Mouse (Mus musculus): ENCODE data around the gene P2ry13. TPM values are rescaled to one million over a fixed set of nuclear protein-coding genes. Genes with fewer than 3 reads are reported as not detected.

Gene P2ry13
- polyA plus RNA-seq, 1 experiment = 1.6 TPM

GRCm38 (mm10) chr3:59194938-59195337 is 15.7 kb downstream of the P2ry13 start, which contains the start of gene Gpr87:
Gpr87 (minus strand) TSS chr3:59195104.
- DNase-seq (ENCODE audit: low read depth) = no peak
- TF ChIP-seq CTCF (IDR thresholded peaks at IDR 0.05; ENCODE audit: borderline replicate concordance, extremely low read depth, insufficient read depth, insufficient read length) = no peak
- no peak for TF ChIP-seq POLR2A (IDR thresholded peaks at IDR 0.05; ENCODE audit: borderline replicate concordance, extremely low read depth, insufficient read depth, insufficient read length, poor library complexity, severe bottlenecking)

GRCm38 (mm10) chr3:59194099-59194498 is 16.6 kb downstream of the P2ry13 start:
- no peak for DNase-seq (ENCODE audit: low read depth)
- no peak for TF ChIP-seq CTCF (IDR thresholded peaks at IDR 0.05; ENCODE audit: borderline replicate concordance, extremely low read depth, insufficient read depth, insufficient read length)
- no peak for TF ChIP-seq POLR2A (IDR thresholded peaks at IDR 0.05; ENCODE audit: borderline replicate concordance, extremely low read depth, insufficient read depth, insufficient read length, poor library complexity, severe bottlenecking)

GRCm38 (mm10) chr3:59191674-59192073 is 19.0 kb downstream of the P2ry13 start:
- DNase-seq (ENCODE audit: low read depth) = no peak
- TF ChIP-seq POLR2A (IDR thresholded peaks at IDR 0.05; ENCODE audit: borderline replicate concordance, extremely low read depth, insufficient read depth, insufficient read length, poor library complexity, severe bottlenecking) (no peak), CTCF (IDR thresholded peaks at IDR 0.05; ENCODE audit: borderline replicate concordance, extremely low read depth, insufficient read depth, insufficient read length) (no peak)

- DNase-seq (ENCODE audit: low read depth) = no peak
- TF ChIP-seq CTCF (IDR thresholded peaks at IDR 0.05; ENCODE audit: borderline replicate concordance, extremely low read depth, insufficient read depth, insufficient read length) = no peak
- TF ChIP-seq POLR2A (IDR thresholded peaks at IDR 0.05; ENCODE audit: borderline replicate concordance, extremely low read depth, insufficient read depth, insufficient read length, poor library complexity, severe bottlenecking) = no peak
Measured at GRCm38 (mm10) chr3:59187336-59187735, 23.3 kb downstream of the P2ry13 start.

- TF ChIP-seq CTCF (IDR thresholded peaks at IDR 0.05; ENCODE audit: borderline replicate concordance, extremely low read depth, insufficient read depth, insufficient read length) (no peak), POLR2A (IDR thresholded peaks at IDR 0.05; ENCODE audit: borderline replicate concordance, extremely low read depth, insufficient read depth, insufficient read length, poor library complexity, severe bottlenecking) (no peak)
- DNase-seq (ENCODE audit: low read depth) = no peak
Measured at GRCm38 (mm10) chr3:59185662-59186061, 25.0 kb downstream of the P2ry13 start.

GRCm38 (mm10) chr3:59182129-59182528 is 28.6 kb downstream of the P2ry13 start:
- TF ChIP-seq CTCF (IDR thresholded peaks at IDR 0.05; ENCODE audit: borderline replicate concordance, extremely low read depth, insufficient read depth, insufficient read length) (no peak), POLR2A (IDR thresholded peaks at IDR 0.05; ENCODE audit: borderline replicate concordance, extremely low read depth, insufficient read depth, insufficient read length, poor library complexity, severe bottlenecking) (no peak)
- peak; percentile 63 for DNase-seq (ENCODE audit: low read depth)

GRCm38 (mm10) chr3:59181134-59181533 is 29.5 kb downstream of the P2ry13 start:
- DNase-seq (ENCODE audit: low read depth) = no peak
- TF ChIP-seq CTCF (IDR thresholded peaks at IDR 0.05; ENCODE audit: borderline replicate concordance, extremely low read depth, insufficient read depth, insufficient read length) = no peak
- no peak for TF ChIP-seq POLR2A (IDR thresholded peaks at IDR 0.05; ENCODE audit: borderline replicate concordance, extremely low read depth, insufficient read depth, insufficient read length, poor library complexity, severe bottlenecking)

- TF ChIP-seq CTCF (IDR thresholded peaks at IDR 0.05; ENCODE audit: borderline replicate concordance, extremely low read depth, insufficient read depth, insufficient read length) = no peak
- TF ChIP-seq POLR2A (IDR thresholded peaks at IDR 0.05; ENCODE audit: borderline replicate concordance, extremely low read depth, insufficient read depth, insufficient read length, poor library complexity, severe bottlenecking) = no peak
- no peak for DNase-seq (ENCODE audit: low read depth)
Measured at GRCm38 (mm10) chr3:59176871-59177270, 33.8 kb downstream of the P2ry13 start.

- no peak for TF ChIP-seq POLR2A (IDR thresholded peaks at IDR 0.05; ENCODE audit: borderline replicate concordance, extremely low read depth, insufficient read depth, insufficient read length, poor library complexity, severe bottlenecking)
- peak; percentile 66; the same call in 1 of the 2 replicates for TF ChIP-seq CTCF (IDR thresholded peaks at IDR 0.05; ENCODE audit: borderline replicate concordance, extremely low read depth, insufficient read depth, insufficient read length)
Measured at GRCm38 (mm10) chr3:59175234-59175633, 35.4 kb downstream of the P2ry13 start.

GRCm38 (mm10) chr3:59174426-59175154 is 36.1 kb downstream of the P2ry13 start:
- DNase-seq (ENCODE audit: low read depth) = no peak
- TF ChIP-seq CTCF (IDR thresholded peaks at IDR 0.05; ENCODE audit: borderline replicate concordance, extremely low read depth, insufficient read depth, insufficient read length) (no peak), POLR2A (IDR thresholded peaks at IDR 0.05; ENCODE audit: borderline replicate concordance, extremely low read depth, insufficient read depth, insufficient read length, poor library complexity, severe bottlenecking) (no peak)

More at GRCm38 (mm10) chr3:59175234-59175633, 35.4 kb downstream of the P2ry13 start:
- DNase-seq (ENCODE audit: low read depth) = peak; percentile 80

GRCm38 (mm10) chr3:59169921-59170627 is 40.6 kb downstream of the P2ry13 start:
- DNase-seq (ENCODE audit: low read depth) = no peak
- no peak for TF ChIP-seq CTCF (IDR thresholded peaks at IDR 0.05; ENCODE audit: borderline replicate concordance, extremely low read depth, insufficient read depth, insufficient read length)
- TF ChIP-seq POLR2A (IDR thresholded peaks at IDR 0.05; ENCODE audit: borderline replicate concordance, extremely low read depth, insufficient read depth, insufficient read length, poor library complexity, severe bottlenecking) = no peak

Measured in brain, embryonic 14.5 days (tissue).